Mouse (Mus musculus): ENCODE results near the gene Gm11032. TPM values are rescaled to one million over a fixed set of nuclear protein-coding genes. Genes with fewer than 3 reads are reported as not detected.

Gene Gm11032
- total RNA-seq, 2 experiments from 2014 or later: not detected

DNA sequence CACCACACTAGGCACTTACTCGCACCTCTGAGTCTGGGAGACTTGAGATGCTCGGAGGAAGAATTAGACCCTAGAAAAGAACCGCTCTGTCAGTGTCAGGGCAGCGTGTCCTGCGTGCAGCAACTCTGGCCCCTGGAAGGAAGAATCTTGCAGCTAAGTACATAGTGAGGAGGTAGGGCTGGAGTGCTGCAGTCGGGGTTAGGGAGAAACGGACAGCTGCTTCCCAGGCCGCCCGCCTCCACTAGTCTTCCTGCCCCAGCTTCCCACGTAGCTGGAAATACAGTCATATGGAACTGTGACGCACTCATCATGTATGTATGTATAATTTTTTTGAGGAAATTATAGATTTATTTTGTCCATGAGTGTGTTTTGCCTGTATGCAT lies 42.6 kb downstream of the Gm11032 start:
- intact Hi-C loops (cut with DNase I): no loop called here
- no peak for DNase-seq (ENCODE audit: low spot score in 2 of 2)

Other genes with a start within 250 kb of the Gm11032 start
- not detected for gene Hormad2, start 179.0 kb upstream of the Gm11032 start, total RNA-seq (2021)
- 10 to 100 TPM; 60.8 to 65.5 TPM for gene Mtmr3, start 25.2 kb upstream of the Gm11032 start, total RNA-seq (2021)
- 10 to 100 TPM; 18.6 to 19.8 TPM for gene Ascc2, start 17.7 kb downstream of the Gm11032 start, total RNA-seq (2021)
- 100 to 1,000 TPM; 429 to 434 TPM for gene Uqcr10, start 84.3 kb downstream of the Gm11032 start, total RNA-seq (2021)
- gene Zmat5, start 84.6 kb downstream of the Gm11032 start, total RNA-seq (2021): 10 to 100 TPM; 25.7 to 30.7 TPM
- gene Cabp7, start 126.7 kb downstream of the Gm11032 start, total RNA-seq (2021): 10 to 100 TPM in 1 of 2 experiments, 1 to 10 TPM in 1; 5.8 to 14.4 TPM
- 100 to 1,000 TPM; 100 to 104 TPM for gene Nf2, start 229.5 kb downstream of the Gm11032 start, total RNA-seq (2021)